Comparison of ENCODE assay signal across 23 mouse cellular contexts in the genomic region with DNA sequence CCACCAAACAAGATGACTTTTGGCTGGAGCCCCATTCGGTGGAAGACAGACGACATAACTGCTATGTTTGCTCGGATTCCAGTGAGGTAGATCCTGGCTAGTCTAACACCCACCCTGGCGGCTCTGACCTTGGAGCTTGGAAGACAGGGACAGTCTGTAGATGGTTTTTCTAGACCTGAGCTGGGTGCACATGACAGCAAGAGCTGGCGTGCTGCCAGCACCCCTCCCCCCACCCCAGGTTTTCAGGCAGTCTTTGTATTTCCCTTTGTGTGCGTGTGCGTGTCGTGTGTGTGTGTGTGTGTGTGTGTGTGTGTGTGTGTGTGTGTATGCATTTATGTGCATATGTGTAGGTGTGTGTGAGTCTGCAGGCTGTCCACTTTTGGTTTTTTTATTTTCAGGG. TPM values are rescaled to one million over a fixed set of nuclear protein-coding genes. Genes with fewer than 3 reads are reported as not detected.
DNase-seq lines count a peak whose midpoint lies in the region; ATAC-seq and TF ChIP-seq lines count a peak whose summit lies in the region.
"Had no signal": no experiment of that assay in that cellular context is flagged by ENCODE, and none has a peak within 500 bp of the region (broad histone marks: within the 10 kb centered on the region; RNA-seq: fewer than 3 reads in every experiment).

No protein-coding gene starts in this region.

- ATAC-seq in hindbrain, postnatal 0 days = 0 out of 2 replicates have a peak, but pooled peaks have one; percentile 32
- ATAC-seq in hindbrain, embryonic 12.5 days (ENCODE audit: low FRiP score) = no peak
- ATAC-seq: forebrain, embryonic 16.5 days; intestine, embryonic 15.5 days had no signal

- no peaks in the 10 kb centered on the region for H3K9me3 ChIP-seq in hindbrain, postnatal 0 days (ENCODE audit: low read length)
- no peaks in the 10 kb centered on the region for H3K9me3 ChIP-seq in hindbrain, embryonic 12.5 days (replicated peaks)
- H3K9me3 ChIP-seq: embryonic facial prominence, embryonic 10.5 days; intestine, embryonic 15.5 days had no signal

- no peak overlapping the region for H3K4me2 ChIP-seq in hindbrain, postnatal 0 days (ENCODE audit: low read depth, low read length)
- no peak overlapping the region for H3K4me2 ChIP-seq in hindbrain, embryonic 12.5 days (replicated peaks)
- H3K4me2 ChIP-seq: heart, embryonic 12.5 days; intestine, embryonic 15.5 days had no signal

- H3K4me1 ChIP-seq in hindbrain, postnatal 0 days (ENCODE audit: insufficient read depth, low read length) = peaks cover 11% of the 10 kb centered on the region; the same call in 1 of the 2 replicates
- H3K4me1 ChIP-seq in hindbrain, embryonic 12.5 days = peaks cover 9% of the 10 kb centered on the region; the same call in 1 of the 2 replicates

- no peak overlapping the region for H3K27ac ChIP-seq in hindbrain, postnatal 0 days
- H3K27ac ChIP-seq in hindbrain, embryonic 12.5 days = no peak overlapping the region
- H3K27ac ChIP-seq: embryonic facial prominence, embryonic 10.5 days; gastrocnemius, adult 2 months; hindbrain, embryonic 10.5 days; intestine, embryonic 15.5 days had no signal

- H3K36me3 ChIP-seq in hindbrain, postnatal 0 days (ENCODE audit: insufficient read depth, low read length) = no peaks in the 10 kb centered on the region
- no peaks in the 10 kb centered on the region for H3K36me3 ChIP-seq in hindbrain, embryonic 12.5 days
- H3K36me3 ChIP-seq: embryonic facial prominence, embryonic 10.5 days; heart, embryonic 12.5 days; hindbrain, embryonic 10.5 days; intestine, embryonic 15.5 days had no signal

- no peak overlapping the region for H3K4me3 ChIP-seq in hindbrain, postnatal 0 days (ENCODE audit: low read length)
- no peak overlapping the region for H3K4me3 ChIP-seq in hindbrain, embryonic 12.5 days
- H3K4me3 ChIP-seq: embryonic facial prominence, embryonic 10.5 days; gastrocnemius, adult 2 months; heart, embryonic 12.5 days; hindbrain, embryonic 10.5 days; intestine, embryonic 15.5 days had no signal

- H3K27me3 ChIP-seq in hindbrain, postnatal 0 days (ENCODE audit: insufficient read depth, low read length) = no peaks in the 10 kb centered on the region
- H3K27me3 ChIP-seq in hindbrain, embryonic 12.5 days = no peaks in the 10 kb centered on the region; the same call in 1 of the 2 replicates

- WGBS in hindbrain, postnatal 0 days = 58% methylated on average over 8 of the region's 8 CpGs
- WGBS in hindbrain, embryonic 12.5 days = 67% methylated on average over 8 of the region's 8 CpGs

- peak; percentile 49 to 58 for DNase-seq in cerebellum, postnatal 10 days
- DNase-seq in cerebellum, adult 9-11 months = no peak
- peak; percentile 36 for DNase-seq in hindbrain, postnatal 0 days (ENCODE audit: low spot score)
- peak; percentile 11 for DNase-seq in ovary, adult 18-20 months (ENCODE audit: low spot score)
- DNase-seq in ovary, postnatal 14 days (ENCODE audit: low spot score) = no peak
- DNase-seq in mesoderm, embryonic 11.5 days (ENCODE audit: low read depth, low spot score) = peak; percentile 30
- no peak for DNase-seq in lung, postnatal 10 days
- DNase-seq: adrenal gland, adult 2 months; adrenal gland, postnatal 36 days; cerebellum, adult 11-12 months; cerebellum, adult 9-10 months; gastrocnemius, adult 2 months; gastrocnemius, postnatal 25 days had no signal

- no peak overlapping the region for H3K9ac ChIP-seq in hindbrain, postnatal 0 days (replicated peaks; ENCODE audit: low read length)
- no peak overlapping the region for H3K9ac ChIP-seq in hindbrain, embryonic 12.5 days
- H3K9ac ChIP-seq: heart, embryonic 12.5 days; intestine, embryonic 15.5 days had no signal

- no peak for TF ChIP-seq CTCF in hindbrain, postnatal 0 days (IDR thresholded peaks at IDR 0.05; ENCODE audit: low read depth)

RNA-seq across cellular contexts. Expression of a gene that starts 25.7 kb away (rescaled TPM):
- not detected in 2 replicates for total RNA-seq in hindbrain, postnatal 0 days (2014; rRNA removed)
- not detected in 2 replicates for polyA plus RNA-seq in hindbrain, postnatal 0 days (2015; fragmentation: Nextera tagmentation; extraction: Ambion mirVana)
- not detected in 2 replicates for polyA plus RNA-seq in hindbrain, embryonic 12.5 days (2016; fragmentation: Nextera tagmentation; extraction: Ambion mirVana)
- total RNA-seq: adrenal gland, adult 2 months; adrenal gland, postnatal 36 days; granulocyte monocyte progenitor cell, adult 5-6 weeks; heart, adult 8-10 months; heart, postnatal 25 days had no signal
- polyA plus RNA-seq: adrenal gland, adult 2 months; embryonic facial prominence, embryonic 10.5 days; embryonic facial prominence, embryonic 14.5 days; forebrain, embryonic 16.5 days; heart, embryonic 12.5 days; hindbrain, embryonic 10.5 days; intestine, embryonic 15.5 days had no signal

Comparison
In these comparisons a context has a peak if more than half of its experiments do, and no peak if none do; other contexts are left out.
1. DNase-seq: peak in cerebellum, postnatal 10 days (2 of 2), hindbrain, postnatal 0 days (single experiment), ovary, adult 18-20 months (single experiment) and mesoderm, embryonic 11.5 days (single experiment); none in cerebellum, adult 9-11 months (single experiment), ovary, postnatal 14 days (single experiment) and lung, postnatal 10 days (single experiment).